Mouse (Mus musculus): ENCODE data around the gene Gm26992.

GRCm38 (mm10) chrX:103414167-103414566 is 7.6 kb upstream of the Gm26992 start, which contains the start of gene Tsx:
- TF ChIP-seq CTCF (conservative IDR thresholded peaks at IDR 0.05; ENCODE audit: insufficient read depth, insufficient read length, low read depth, low read length) (no peak), POLR2A (IDR thresholded peaks at IDR 0.05; ENCODE audit: low read depth, low read length) (no peak)
